Mouse (Mus musculus) CH12.LX (cell line): ENCODE measurements around the gene Gpr137. TPM values are rescaled to one million over a fixed set of nuclear protein-coding genes. Genes with fewer than 3 reads are reported as not detected.

Source experiments
- DNase-seq: peaks from one replicate; pipeline ENCODE4 v3.0.0-alpha.2; 2013; ENCODE audit errors: extremely low read depth
- H3K27ac ChIP-seq: 2 replicates; pipeline ENCODE4 v1.5.1; 2012; ENCODE audit warnings: low read depth, mild to moderate bottlenecking, control low read depth, moderate library complexity; ENCODE audit not compliant: insufficient read depth
- H3K27me3 ChIP-seq: replicated peaks from 2 replicates; pipeline ENCODE3; 2012; ENCODE audit warnings: inconsistent platforms
- H3K36me3 ChIP-seq, 2 experiments: replicated peaks in 1 of 2; 2 replicates each; pipeline versions ENCODE3 to v1.6.1; 2012; ENCODE audit warnings: inconsistent platforms in 1 of 2, low read length in 1 of 2, mild to moderate bottlenecking in 1 of 2, mixed read lengths in 1 of 2, moderate library complexity in 1 of 2; ENCODE audit not compliant: control insufficient read depth in 1 of 2, insufficient read depth in 1 of 2
- H3K4me1 ChIP-seq, 2 experiments: 2 replicates each; pipeline ENCODE4 v1.6.1; 2012; ENCODE audit warnings: inconsistent platforms in 1 of 2, moderate library complexity in 1 of 2; ENCODE audit not compliant: insufficient read depth in 2 of 2, control insufficient read depth in 1 of 2
- H3K4me2 ChIP-seq: 2 replicates; pipeline ENCODE4 v1.6.1; 2012; ENCODE audit warnings: low read depth, mild to moderate bottlenecking, control low read depth; ENCODE audit not compliant: poor library complexity, insufficient read depth, severe bottlenecking
- H3K4me3 ChIP-seq, 3 experiments: fragments of 150-350 bp in 1 of 3; sonication (generic) in 1 of 3; replicated peaks in 1 of 3; 2 replicates each; pipeline versions ENCODE3 to v1.5.1; 2011 to 2012; ENCODE audit warnings: low read depth in 2 of 3, low read length in 2 of 3, mild to moderate bottlenecking in 2 of 3, moderate library complexity in 2 of 3, control low read depth in 1 of 3, improper control_type of control experiment in 1 of 3, inconsistent platforms in 1 of 3, mixed read lengths in 1 of 3; ENCODE audit not compliant: poor library complexity in 1 of 3
- H3K79me2 ChIP-seq: replicated peaks from 2 replicates; pipeline ENCODE4 v1.6.1; 2012; ENCODE audit warnings: mild to moderate bottlenecking, moderate library complexity; ENCODE audit not compliant: control insufficient read depth, poor library complexity, insufficient read depth, severe bottlenecking; ENCODE audit errors: extremely low read depth
- H3K9ac ChIP-seq: 2 replicates; pipeline ENCODE4 v1.6.1; 2012; ENCODE audit warnings: low read depth, mild to moderate bottlenecking, control low read depth, moderate library complexity; ENCODE audit not compliant: insufficient read depth
- H3K9me3 ChIP-seq: replicated peaks from 2 replicates; pipeline ENCODE3; 2012; ENCODE audit warnings: low read length, inconsistent platforms, mixed read lengths
- CHD1 ChIP-seq: IDR thresholded peaks from 2 replicates; pipeline ENCODE4 v1.6.1; 2012; ENCODE audit warnings: low read depth, low read length, improper control_type of control experiment, inconsistent platforms
- CHD2 ChIP-seq: IDR thresholded peaks from 2 replicates; pipeline ENCODE4 v1.6.1; 2011; ENCODE audit warnings: low read length, improper control_type of control experiment
- E2F4 ChIP-seq: IDR thresholded peaks from 2 replicates; pipeline ENCODE4 v1.6.1; 2011; ENCODE audit warnings: low read depth, low read length, improper control_type of control experiment; ENCODE audit not compliant: insufficient replicate concordance
- ETS1 ChIP-seq: conservative IDR thresholded peaks from 2 replicates; pipeline ENCODE4 v1.6.1; 2012; ENCODE audit warnings: low read depth, mild to moderate bottlenecking, inconsistent platforms, low read length, improper control_type of control experiment, moderate library complexity
- GABPA ChIP-seq: IDR thresholded peaks from 2 replicates; pipeline ENCODE4 v1.6.1; 2012; ENCODE audit warnings: low read depth, low read length, improper control_type of control experiment, inconsistent platforms; ENCODE audit not compliant: insufficient replicate concordance
- HCFC1 ChIP-seq: IDR thresholded peaks from 2 replicates; pipeline ENCODE4 v1.6.1; 2012; ENCODE audit warnings: low read depth, mild to moderate bottlenecking, inconsistent platforms, low read length, improper control_type of control experiment
- IRF4 ChIP-seq: IDR thresholded peaks from 2 replicates; pipeline ENCODE4 v1.6.1; 2014; ENCODE audit warnings: low read depth, mild to moderate bottlenecking, inconsistent platforms, low read length, improper control_type of control experiment
- JUN ChIP-seq: IDR thresholded peaks from 2 replicates; pipeline ENCODE4 v1.6.1; 2011; ENCODE audit warnings: low read depth, mild to moderate bottlenecking, low read length, improper control_type of control experiment, moderate library complexity; ENCODE audit not compliant: insufficient read depth
- KAT2A ChIP-seq: IDR thresholded peaks from 2 replicates; pipeline ENCODE4 v1.6.1; 2012; ENCODE audit warnings: low read length, improper control_type of control experiment, inconsistent platforms; ENCODE audit not compliant: insufficient replicate concordance
- MYC ChIP-seq: IDR thresholded peaks from 2 replicates; pipeline ENCODE4 v1.6.1; 2011; ENCODE audit warnings: low read depth, mild to moderate bottlenecking, improper control_type of control experiment, low read length
- NELFE ChIP-seq: IDR thresholded peaks from 2 replicates; pipeline ENCODE4 v1.6.1; 2011; ENCODE audit warnings: low read depth, low read length, improper control_type of control experiment
- NRF1 ChIP-seq: IDR thresholded peaks from 2 replicates; pipeline ENCODE4 v1.6.1; 2014; ENCODE audit warnings: low read depth, mild to moderate bottlenecking, inconsistent platforms, low read length, improper control_type of control experiment, moderate library complexity
- PAX5 ChIP-seq: IDR thresholded peaks from 2 replicates; pipeline ENCODE4 v1.6.1; 2012; ENCODE audit warnings: low read length, inconsistent platforms, mixed read lengths
- POLR2A ChIP-seq: IDR thresholded peaks from 2 replicates; pipeline ENCODE4 v1.6.1; 2011; ENCODE audit warnings: low read depth, mild to moderate bottlenecking, improper control_type of control experiment, low read length
- POLR2AphosphoS2 ChIP-seq: IDR thresholded peaks from 2 replicates; pipeline ENCODE4 v1.6.1; 2011; ENCODE audit warnings: low read depth, low read length, improper control_type of control experiment
- RAD21 ChIP-seq: IDR thresholded peaks from 2 replicates; pipeline ENCODE4 v1.6.1; 2011; ENCODE audit warnings: low read depth, mild to moderate bottlenecking, low read length, improper control_type of control experiment, moderate library complexity
- RCOR1 ChIP-seq: conservative IDR thresholded peaks from 2 replicates; pipeline ENCODE4 v1.6.1; 2012; ENCODE audit warnings: low read depth, mild to moderate bottlenecking, inconsistent platforms, low read length, improper control_type of control experiment
- SMC3 ChIP-seq: IDR thresholded peaks from 2 replicates; pipeline ENCODE4 v1.6.1; 2011; ENCODE audit warnings: low read depth, low read length, improper control_type of control experiment
- TBP ChIP-seq: conservative IDR thresholded peaks from 2 replicates; pipeline ENCODE4 v1.6.1; 2011; ENCODE audit warnings: low read depth, low read length, improper control_type of control experiment
- USF2 ChIP-seq: conservative IDR thresholded peaks from 2 replicates; pipeline ENCODE4 v1.6.1; 2011; ENCODE audit warnings: low read depth, low read length, improper control_type of control experiment
- ZC3H11A ChIP-seq: IDR thresholded peaks from 2 replicates; pipeline ENCODE4 v1.6.1; 2012; ENCODE audit warnings: low read depth, mild to moderate bottlenecking, inconsistent platforms, low read length, improper control_type of control experiment
- ZKSCAN1 ChIP-seq: IDR thresholded peaks from 2 replicates; pipeline ENCODE4 v1.6.1; 2012; ENCODE audit warnings: low read depth, inconsistent platforms, low read length, improper control_type of control experiment, borderline replicate concordance
- ZMIZ1 ChIP-seq: IDR thresholded peaks from 2 replicates; pipeline ENCODE4 v1.6.1; 2012; ENCODE audit warnings: low read depth, mild to moderate bottlenecking, inconsistent platforms, low read length, improper control_type of control experiment
- ZNF384 ChIP-seq: IDR thresholded peaks from 2 replicates; pipeline ENCODE4 v1.6.1; 2012; ENCODE audit warnings: low read depth, low read length, improper control_type of control experiment, inconsistent platforms
- dilution Hi-C: fragments of 300-500 bp; cut with MboI; formaldehyde crosslinking; loops from 2 replicates; pipeline ENCODE4 v1.14.3; 2020; ENCODE audit warnings: low sequenced_read_pairs; ENCODE audit not compliant: extremely low pct_unique_long_range_greater_than_20kb, extremely low pct_ligation_motif_present
- in situ Hi-C: fragments of 300-500 bp; cut with MboI; formaldehyde crosslinking; loops from 3 replicates; pipeline ENCODE4 v1.14.3; 2019; ENCODE audit warnings: low sequenced_read_pairs, low pct_ligation_motif_present, low pct_unique_long_range_greater_than_20kb, mixed read lengths
- polyA plus RNA-seq: library from polyadenylated mRNA; unstranded; fragments of >175 nt; gene quantifications from 2 replicates; pipeline ENCODE4 v1.2.1, GENCODE M21; 2012; ENCODE audit warnings: low read depth; ENCODE audit not compliant: insufficient read length
- total RNA-seq, 2 experiments: library from RNA; depleted of rRNA; stranded (reverse); fragments of 300-350 nt in 1 of 2; fragments of >200 nt in 1 of 2; gene quantifications; 2 replicates each; pipeline ENCODE4 v1.2.3; 2012 to 2014

Gpr137 gene
- total and polyA plus RNA-seq, 3 experiments: 8.8 to 18.1 (median 14.4) TPM

DNA sequence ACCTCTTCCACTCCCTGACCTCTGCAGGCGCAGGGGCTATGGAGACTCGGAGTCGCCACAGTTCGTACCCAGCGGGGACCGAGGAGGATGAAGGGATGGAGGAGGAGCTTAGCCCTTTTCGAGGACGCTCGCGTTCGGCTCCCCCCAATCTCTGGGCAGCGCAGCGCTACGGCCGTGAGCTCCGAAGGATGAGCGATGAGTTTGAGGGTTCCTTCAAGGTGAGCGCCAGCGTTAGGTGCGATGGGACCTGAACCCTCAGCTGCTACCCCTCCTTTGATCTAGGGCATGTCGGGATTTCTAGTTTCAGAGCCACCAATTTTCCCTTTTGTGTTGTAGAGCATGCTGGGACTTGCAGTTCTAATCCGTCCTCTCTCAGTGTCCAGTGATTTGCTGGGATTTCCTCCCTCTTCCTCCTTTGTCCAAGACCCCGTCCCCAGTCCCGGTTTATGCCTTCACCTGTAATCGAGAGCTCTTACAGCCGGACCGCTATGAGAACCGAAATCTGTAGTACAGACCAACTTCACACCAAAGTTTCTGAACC, 8.4 kb upstream of the Gpr137 start:
- no peak overlapping the region for H3K4me2 ChIP-seq
- TF ChIP-seq NRF1 (no peak), GABPA (no peak), RCOR1 (no peak), IRF4 (no peak), E2F4 (no peak), MYC (no peak), TBP (no peak), ZMIZ1 (no peak)
- no peaks in the 10 kb centered on the region for H3K27me3 ChIP-seq
- in situ Hi-C loops: no loop called here
- H3K36me3 ChIP-seq: peaks cover 24 to 89% of the 10 kb centered on the region in 2 experiments
- no peak overlapping the region for H3K4me3 ChIP-seq
- no peak overlapping the region for H3K27ac ChIP-seq
- dilution Hi-C loops: no loop called here
- no peak for DNase-seq
- peaks cover 12 to 25% of the 10 kb centered on the region in 2 experiments for H3K4me1 ChIP-seq
- no peaks in the 10 kb centered on the region for H3K79me2 ChIP-seq
- no peaks in the 10 kb centered on the region for H3K9me3 ChIP-seq
- H3K9ac ChIP-seq: no peak overlapping the region

DNA sequence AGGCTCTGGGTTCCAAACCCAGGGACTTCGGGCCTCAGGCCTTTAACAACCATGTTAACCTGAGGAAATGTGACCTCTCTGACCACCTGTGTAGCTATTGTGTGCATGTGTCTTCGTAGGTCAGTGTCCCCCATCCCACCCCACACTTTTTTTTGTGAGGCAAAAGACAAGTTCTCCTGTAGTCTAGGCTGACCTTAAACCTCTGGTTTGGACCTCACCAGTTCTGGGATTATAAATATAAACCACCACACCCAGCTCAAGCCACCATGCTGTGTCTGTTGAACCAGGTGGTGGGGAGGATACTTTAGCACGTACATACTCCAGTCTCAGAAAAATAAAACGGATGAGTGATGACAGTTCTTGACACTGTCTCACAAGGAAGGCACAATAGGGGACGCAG, 7.7 kb upstream of the Gpr137 start:
- H3K4me3 ChIP-seq: no peak overlapping the region
- no peak overlapping the region for H3K9ac ChIP-seq
- in situ Hi-C loops: no loop called here
- TF ChIP-seq ZKSCAN1 (no peak), CHD2 (no peak), USF2 (no peak), ZNF384 (no peak), CHD1 (no peak), ZC3H11A (no peak), NRF1 (no peak), POLR2A (no peak), GABPA (no peak), PAX5 (no peak), RCOR1 (no peak), SMC3 (no peak), ETS1 (no peak), JUN (no peak), RAD21 (no peak), MYC (no peak), KAT2A (no peak), HCFC1 (no peak), NELFE (no peak), POLR2AphosphoS2 (no peak)
- H3K4me1 ChIP-seq: peaks cover 5 to 18% of the 10 kb centered on the region in 2 experiments
- peaks cover 17 to 87% of the 10 kb centered on the region in 2 experiments for H3K36me3 ChIP-seq
- H3K79me2 ChIP-seq: no peaks in the 10 kb centered on the region
- H3K27ac ChIP-seq: no peak overlapping the region
- no peaks in the 10 kb centered on the region for H3K9me3 ChIP-seq
- no peak overlapping the region for H3K4me2 ChIP-seq
- H3K27me3 ChIP-seq: no peaks in the 10 kb centered on the region
- dilution Hi-C loops: no loop called here
- DNase-seq: no peak
